Mouse (Mus musculus): ENCODE data around the gene Gm20388. TPM values are rescaled to one million over a fixed set of nuclear protein-coding genes. Genes with fewer than 3 reads are reported as not detected.
A peak's percentile ranks its signal among the peaks of the same experiment; 100 is the strongest.

The Gm20388 gene
- polyA plus RNA-seq, 1 experiment from 2014 or later = 2.5 TPM

DNA sequence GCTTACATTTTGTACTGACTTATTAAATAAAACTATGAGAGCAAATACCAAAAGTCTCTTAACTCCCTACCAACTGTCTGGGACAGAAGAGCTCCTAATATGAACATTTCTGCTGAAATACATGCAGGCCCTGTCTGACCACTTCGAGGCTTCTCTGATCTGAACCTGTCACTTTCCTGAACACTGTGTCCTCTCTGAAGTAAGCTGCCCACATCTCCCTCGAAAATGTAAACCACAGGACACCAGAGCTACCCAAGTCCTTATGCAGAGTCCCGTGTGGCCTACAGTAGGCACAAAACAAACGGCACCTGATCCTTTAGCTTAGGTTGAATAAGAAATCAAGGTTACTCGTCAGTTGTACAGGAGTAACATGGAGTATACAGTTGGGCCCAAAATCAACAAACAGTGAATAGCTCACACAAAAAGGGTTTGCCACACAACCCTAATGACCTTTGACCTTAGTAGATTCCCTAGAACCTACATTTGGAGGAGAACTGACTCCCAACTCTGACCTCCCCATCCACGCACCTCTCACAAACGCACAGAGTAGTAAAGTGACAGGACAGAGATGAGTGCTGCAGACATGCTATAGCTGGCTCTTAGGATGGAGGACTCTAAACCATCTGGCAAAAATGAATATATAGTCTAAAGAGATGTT lies 3120.8 kb downstream of the Gm20388 start:
- WGBS = 88% methylated on average over 7 of the region's 7 CpGs
- Histone ChIP-seq H3K4me1 (peaks cover 12% of the 10 kb centered on the region; the same call in 1 of the 2 replicates), H3K9me3 (replicated peaks) (no peaks in the 10 kb centered on the region), H3K4me3 (no peak overlapping the region), H3K27me3 (ENCODE audit: low read depth, poor library complexity, severe bottlenecking) (no peaks in the 10 kb centered on the region), H3K36me3 (peaks cover 25% of the 10 kb centered on the region), H3K27ac (no peak overlapping the region)
- DNase-seq (ENCODE audit: low spot score) = no peak

GRCm38 (mm10) chr8:123032730-123033129 lies 3122.1 kb downstream of the Gm20388 start:
- no peak overlapping the region for H3K27ac ChIP-seq
- no peak overlapping the region for H3K4me3 ChIP-seq
- no peaks in the 10 kb centered on the region for H3K27me3 ChIP-seq (ENCODE audit: low read depth, poor library complexity, severe bottlenecking)
- H3K9me3 ChIP-seq (replicated peaks) = no peaks in the 10 kb centered on the region
- DNase-seq (ENCODE audit: low spot score) = no peak
- H3K4me1 ChIP-seq = peaks cover 21% of the 10 kb centered on the region
- H3K36me3 ChIP-seq = peaks cover 22% of the 10 kb centered on the region

- Histone ChIP-seq H3K27ac (no peak overlapping the region), H3K9me3 (replicated peaks) (no peaks in the 10 kb centered on the region), H3K36me3 (peaks cover 16% of the 10 kb centered on the region), H3K4me1 (peaks cover 21% of the 10 kb centered on the region), H3K4me3 (no peak overlapping the region), H3K27me3 (ENCODE audit: low read depth, poor library complexity, severe bottlenecking) (no peaks in the 10 kb centered on the region)
- DNase-seq (ENCODE audit: low spot score) = no peak
Observed at GRCm38 (mm10) chr8:123033431-123033830, 3122.8 kb downstream of the Gm20388 start.

- Histone ChIP-seq H3K36me3 (peaks cover 13% of the 10 kb centered on the region), H3K9me3 (replicated peaks) (no peaks in the 10 kb centered on the region), H3K4me1 (peaks cover 21% of the 10 kb centered on the region), H3K27me3 (ENCODE audit: low read depth, poor library complexity, severe bottlenecking) (no peaks in the 10 kb centered on the region), H3K27ac (no peak overlapping the region), H3K4me3 (no peak overlapping the region)
- 90% methylated on average over 6 of the region's 6 CpGs for whole genome bisulfite sequencing
- no peak for DNase-seq (ENCODE audit: low spot score)
Observed at GRCm38 (mm10) chr8:123034171-123034570, 3123.5 kb downstream of the Gm20388 start.

DNA sequence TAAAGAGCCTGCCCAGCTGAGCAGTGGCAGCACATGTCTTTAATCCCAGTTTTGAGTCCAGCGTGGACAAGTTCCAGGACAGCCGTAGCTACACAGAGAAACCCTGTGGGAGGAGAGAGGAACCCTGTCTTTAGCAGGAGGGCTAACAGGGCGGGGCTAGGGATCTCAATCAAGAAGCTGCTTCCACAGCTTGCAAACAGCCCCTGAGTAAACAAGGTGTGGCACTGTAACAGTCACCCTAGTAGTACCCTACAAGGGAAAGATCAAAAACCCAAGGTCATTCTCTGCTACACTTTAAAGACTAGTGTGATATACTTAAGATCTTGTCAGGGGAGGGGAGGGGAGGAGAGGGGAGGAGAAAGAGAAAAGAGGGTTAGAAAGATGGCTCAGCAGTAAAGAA lies 3126.3 kb downstream of the Gm20388 start:
- H3K27me3 ChIP-seq (ENCODE audit: low read depth, poor library complexity, severe bottlenecking) = no peaks in the 10 kb centered on the region
- H3K4me3 ChIP-seq = no peak overlapping the region
- no peak for DNase-seq (ENCODE audit: low spot score)
- peaks cover 37% of the 10 kb centered on the region for H3K4me1 ChIP-seq
- H3K9me3 ChIP-seq (replicated peaks) = no peaks in the 10 kb centered on the region
- WGBS = 71% methylated on average over 3 of the region's 3 CpGs
- H3K27ac ChIP-seq = no peak overlapping the region
- H3K36me3 ChIP-seq = peaks cover 2% of the 10 kb centered on the region; the same call in 1 of the 2 replicates

DNA sequence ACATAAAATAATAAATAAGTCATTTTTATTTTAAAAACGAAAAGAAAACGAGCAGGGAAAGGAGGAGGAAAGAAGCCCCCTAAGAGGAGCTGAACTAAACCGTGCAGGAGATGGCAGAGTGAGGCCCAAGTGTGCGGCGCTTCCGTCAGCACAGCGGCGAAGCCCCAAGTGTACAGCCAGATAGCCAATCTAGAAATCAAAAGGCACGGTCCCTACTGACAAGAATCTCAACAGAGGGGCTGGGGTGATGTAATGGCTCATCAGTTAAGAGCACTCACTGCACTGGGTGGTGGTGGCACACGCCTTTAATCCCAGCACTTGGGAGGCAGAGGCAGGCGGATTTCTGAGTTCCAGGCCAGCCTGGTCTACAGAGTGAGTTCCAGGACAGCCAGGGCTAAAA lies 3126.8 kb downstream of the Gm20388 start:
- Histone ChIP-seq H3K4me1 (peaks cover 37% of the 10 kb centered on the region), H3K4me3 (no peak overlapping the region), H3K27me3 (ENCODE audit: low read depth, poor library complexity, severe bottlenecking) (no peaks in the 10 kb centered on the region), H3K9me3 (replicated peaks) (no peaks in the 10 kb centered on the region), H3K36me3 (peaks cover 6% of the 10 kb centered on the region; the same call in 1 of the 2 replicates), H3K27ac (no peak overlapping the region)
- DNase-seq (ENCODE audit: low spot score) = no peak
- 86% methylated on average over 11 of the region's 11 CpGs for WGBS

GRCm38 (mm10) chr8:123038351-123038750 lies 3127.7 kb downstream of the Gm20388 start:
- no peak for DNase-seq (ENCODE audit: low spot score)
- Histone ChIP-seq H3K27me3 (ENCODE audit: low read depth, poor library complexity, severe bottlenecking) (no peaks in the 10 kb centered on the region), H3K9me3 (replicated peaks) (no peaks in the 10 kb centered on the region), H3K4me3 (no peak overlapping the region), H3K27ac (no peak overlapping the region), H3K36me3 (peaks cover 6% of the 10 kb centered on the region; the same call in 1 of the 2 replicates), H3K4me1 (peaks cover 38% of the 10 kb centered on the region)
- WGBS = 89% methylated on average over 2 of the region's 2 CpGs

DNA sequence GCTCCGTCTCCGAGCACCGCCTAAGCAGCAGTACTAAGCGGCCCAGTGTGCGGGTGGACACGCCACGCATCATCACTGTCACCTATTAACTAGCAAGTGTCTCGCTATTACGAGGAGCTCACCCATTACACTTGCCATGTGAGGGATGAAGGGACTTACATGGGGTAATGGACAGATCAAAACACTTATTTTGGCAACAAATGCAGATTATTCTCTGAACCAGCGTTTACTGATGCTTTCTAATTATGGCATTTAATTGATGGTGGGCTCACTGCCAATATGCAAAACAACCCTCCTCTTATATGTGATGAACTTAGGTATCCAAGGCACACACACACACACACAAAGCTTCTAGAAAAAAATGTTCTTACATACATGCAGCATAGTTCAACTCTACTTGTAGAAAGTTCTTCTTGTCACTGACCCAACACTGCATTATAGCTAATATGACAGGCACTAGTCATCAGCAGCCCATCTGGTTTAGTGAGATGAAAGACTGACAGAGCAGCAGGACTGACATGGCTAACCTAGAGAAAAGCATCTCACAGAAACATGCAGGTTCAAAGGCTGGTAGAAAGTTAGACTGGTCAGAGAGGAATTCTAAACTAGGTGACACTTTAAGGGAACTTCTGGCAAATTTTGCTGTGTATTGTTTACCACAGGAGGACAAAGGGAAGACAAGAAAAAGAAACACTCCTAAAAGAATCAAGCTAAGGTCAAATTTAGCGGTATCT lies 3128.9 kb downstream of the Gm20388 start:
- no peak for DNase-seq (ENCODE audit: low spot score)
- H3K4me1 ChIP-seq = peaks cover 38% of the 10 kb centered on the region
- no peaks in the 10 kb centered on the region for H3K9me3 ChIP-seq (replicated peaks)
- 89% methylated on average over 11 of the region's 11 CpGs for WGBS
- H3K27ac ChIP-seq = peak overlapping the region; percentile 42; the same call in 1 of the 2 replicates
- peaks cover 11% of the 10 kb centered on the region; the same call in 1 of the 2 replicates for H3K36me3 ChIP-seq
- H3K4me3 ChIP-seq = peak overlapping the region; percentile 100
- H3K27me3 ChIP-seq (ENCODE audit: low read depth, poor library complexity, severe bottlenecking) = no peaks in the 10 kb centered on the region

GRCm38 (mm10) chr8:123040110-123040650 lies 3129.5 kb downstream of the Gm20388 start:
- no peak for DNase-seq (ENCODE audit: low spot score)
- Histone ChIP-seq H3K27ac (peak overlapping the region; percentile 42; the same call in 1 of the 2 replicates), H3K4me3 (peak overlapping the region; percentile 100), H3K36me3 (peaks cover 15% of the 10 kb centered on the region; the same call in 1 of the 2 replicates), H3K4me1 (peaks cover 38% of the 10 kb centered on the region), H3K27me3 (ENCODE audit: low read depth, poor library complexity, severe bottlenecking) (no peaks in the 10 kb centered on the region), H3K9me3 (replicated peaks) (no peaks in the 10 kb centered on the region)
- 38% methylated on average over 4 of the region's 4 CpGs for WGBS

DNA sequence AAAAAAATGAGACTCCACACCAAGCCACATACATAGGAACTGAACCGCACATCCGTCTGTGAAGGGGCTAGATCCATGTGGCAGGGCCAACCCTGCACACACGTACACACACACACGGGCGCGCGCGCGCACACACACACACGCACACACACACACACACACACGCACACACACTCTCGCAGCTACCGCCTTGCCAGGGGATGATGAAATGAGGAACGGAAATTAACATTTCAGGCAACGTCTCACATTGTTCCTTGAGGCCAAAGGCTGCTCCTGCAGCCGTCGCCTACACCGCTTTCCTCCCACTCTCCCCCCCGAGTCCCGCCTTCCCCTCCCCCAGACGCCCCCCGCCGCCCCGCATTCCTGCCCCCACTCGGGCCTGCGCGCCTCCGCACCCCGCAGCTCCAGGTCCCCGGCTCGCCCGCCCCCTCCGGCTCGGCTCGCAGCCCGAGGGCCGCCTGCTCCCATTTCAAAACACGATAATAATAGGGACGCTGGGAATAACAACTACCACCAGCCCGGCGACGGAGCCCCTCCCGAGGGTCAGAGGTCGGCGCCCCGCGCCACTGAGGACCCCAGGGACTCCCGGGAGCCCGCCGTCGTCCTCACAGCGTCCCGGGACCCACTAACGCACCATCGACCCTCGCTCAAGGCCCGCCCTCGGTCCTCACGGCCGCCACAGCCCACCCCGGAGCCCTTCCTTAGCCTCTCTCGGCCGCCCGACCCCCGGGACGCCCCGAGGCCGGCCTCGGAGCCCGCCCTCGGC lies 3130.6 kb downstream of the Gm20388 start:
- Histone ChIP-seq H3K4me1 (peaks cover 38% of the 10 kb centered on the region), H3K9me3 (replicated peaks) (no peaks in the 10 kb centered on the region), H3K27ac (peak overlapping the region; percentile 99), H3K27me3 (ENCODE audit: low read depth, poor library complexity, severe bottlenecking) (no peaks in the 10 kb centered on the region), H3K36me3 (peaks cover 18% of the 10 kb centered on the region; the same call in 1 of the 2 replicates), H3K4me3 (peak overlapping the region; percentile 100)
- peak; percentile 77 for DNase-seq (ENCODE audit: low spot score)
- WGBS = under 1% methylated on average over 71 of the region's 71 CpGs

- Histone ChIP-seq H3K27me3 (ENCODE audit: low read depth, poor library complexity, severe bottlenecking) (no peaks in the 10 kb centered on the region), H3K4me3 (peak overlapping the region; percentile 100), H3K9me3 (replicated peaks) (no peaks in the 10 kb centered on the region), H3K27ac (peak overlapping the region; percentile 99), H3K36me3 (peaks cover 18% of the 10 kb centered on the region; the same call in 1 of the 2 replicates), H3K4me1 (peaks cover 37% of the 10 kb centered on the region)
- WGBS = 3% methylated on average over 58 of the region's 60 CpGs
- DNase-seq (ENCODE audit: low spot score) = no peak
Observed at GRCm38 (mm10) chr8:123041774-123042105, 3131.1 kb downstream of the Gm20388 start.

DNA sequence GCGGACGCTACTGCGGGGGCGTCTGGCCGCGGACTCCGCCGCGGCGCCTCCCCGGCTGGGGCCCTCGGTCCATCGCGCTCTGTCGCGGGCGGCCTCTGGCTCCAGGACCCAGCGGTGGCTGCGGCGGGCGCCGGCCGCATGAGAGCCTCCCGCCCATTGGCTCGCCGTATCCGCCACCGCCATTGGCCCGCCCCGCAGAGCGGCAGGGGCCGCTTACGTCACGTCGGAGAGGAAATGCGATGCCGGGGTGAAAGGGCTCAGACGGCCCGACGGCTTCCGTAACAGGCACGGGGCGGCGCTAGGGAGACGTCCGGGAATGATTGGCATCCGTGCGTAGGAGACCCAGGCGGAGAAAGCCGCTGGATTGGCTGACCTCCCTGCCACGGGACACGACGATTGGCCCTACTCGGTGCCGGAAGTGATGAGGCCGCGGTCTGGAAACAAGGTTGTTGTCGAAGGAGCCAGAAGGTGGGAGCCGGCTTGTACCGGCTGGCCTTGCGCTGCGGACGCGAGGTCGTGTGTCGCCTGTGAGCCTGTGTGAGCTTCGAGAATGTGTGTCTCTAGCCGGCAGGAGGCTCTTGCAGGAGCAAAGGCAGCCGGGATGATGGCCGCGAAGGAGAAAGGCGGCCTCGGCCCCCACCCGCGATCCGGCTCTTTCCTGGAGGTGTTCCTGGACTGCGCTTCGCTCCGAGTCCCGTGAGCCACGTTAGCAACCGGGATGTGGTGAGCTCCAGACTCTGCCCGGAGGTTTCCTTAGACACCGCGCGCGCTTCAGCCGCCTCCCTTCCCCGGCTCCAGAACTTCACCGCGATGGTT lies 3131.7 kb downstream of the Gm20388 start, which contains the start of gene Ankrd11:
TSS of gene Ankrd11 (minus strand) at position 120 of the 816 bp plus-strand sequence.
- under 1% methylated on average over 91 of the region's 91 CpGs for WGBS

More for the DNA sequence above, 3131.7 kb downstream of the Gm20388 start, which contains the start of gene Ankrd11:
- peak within 1 kb of the TSS; percentile 100 for H3K4me3 ChIP-seq
- H3K27ac ChIP-seq = peak within 1 kb of the TSS; percentile 99
- H3K4me1 ChIP-seq = peaks cover 32% of the 10 kb centered on the region
- no peaks in the 10 kb centered on the region for H3K27me3 ChIP-seq (ENCODE audit: low read depth, poor library complexity, severe bottlenecking)
- H3K36me3 ChIP-seq = peaks cover 16% of the 10 kb centered on the region; the same call in 1 of the 2 replicates
- DNase-seq (ENCODE audit: low spot score) = peak; percentile 98
- H3K9me3 ChIP-seq (replicated peaks) = no peaks in the 10 kb centered on the region
